Comparison of ENCODE assay signal across 9 mouse cellular contexts in the genomic region with DNA sequence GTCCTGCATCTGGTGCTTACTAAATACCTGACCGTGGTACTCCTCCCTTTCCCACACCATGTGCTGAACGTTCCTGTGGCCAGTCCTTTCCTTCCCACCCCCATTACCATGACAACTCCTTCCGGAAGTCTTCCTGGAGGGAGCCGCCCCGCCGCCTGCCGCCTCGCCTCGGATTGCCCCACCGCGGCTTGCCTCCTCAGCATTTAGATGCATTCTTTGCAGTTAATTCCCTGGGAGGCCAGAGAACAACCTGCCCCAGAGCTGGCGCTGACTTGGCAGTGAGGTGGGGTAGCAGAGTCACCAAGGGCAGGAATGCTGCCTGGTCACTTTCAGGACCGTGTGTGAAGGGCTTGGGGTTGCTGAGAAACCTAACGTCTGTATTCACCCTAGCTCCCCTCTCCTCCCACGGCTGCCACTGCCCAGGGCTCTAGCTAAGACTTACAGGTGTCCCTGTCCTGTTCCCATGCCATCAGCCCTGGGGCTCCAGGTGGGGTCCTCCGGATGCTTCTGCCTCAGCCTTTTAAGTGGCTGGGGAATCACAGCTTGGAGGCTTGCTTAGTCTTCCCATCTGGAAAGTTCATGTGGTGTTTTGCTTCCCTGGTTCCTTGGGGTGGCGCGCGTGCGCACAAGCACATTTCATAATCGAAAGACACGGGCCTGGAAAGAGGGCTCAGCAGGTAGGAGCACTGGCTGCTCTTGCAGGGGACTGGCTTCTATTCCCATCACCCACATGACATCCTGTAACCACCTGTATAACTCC. TPM values are rescaled to one million over a fixed set of nuclear protein-coding genes. Genes with fewer than 3 reads are reported as not detected.
A peak's percentile ranks its signal among the peaks of the same experiment; 100 is the strongest.
DNase-seq lines count a peak whose midpoint lies in the region; ATAC-seq and TF ChIP-seq lines count a peak whose summit lies in the region.
"Had no signal": no experiment of that assay in that cellular context is flagged by ENCODE, and none has a peak within 500 bp of the region (broad histone marks: within the 10 kb centered on the region; RNA-seq: fewer than 3 reads in every experiment).

No protein-coding gene starts in this region.

- peak overlapping the region; percentile 22; the same call in 1 of the 2 replicates for H3K4me3 ChIP-seq in heart, adult 2 months
- H3K4me3 ChIP-seq in hindbrain, embryonic 14.5 days (replicated peaks; ENCODE audit: low read length), result no peak overlapping the region
- H3K4me3 ChIP-seq in limb, embryonic 15.5 days, result 0 out of 2 replicates have a peak overlapping the region, but pooled peaks have one; percentile 9
- H3K4me3 ChIP-seq in stomach, postnatal 0 days (ENCODE audit: low read depth, low read length), result 0 out of 2 replicates have a peak overlapping the region, but pooled peaks have one; percentile 1

- WGBS in heart, adult 2 months, result 20% methylated on average over 22 of the region's 22 CpGs
- 15% methylated on average over 22 of the region's 22 CpGs for WGBS in hindbrain, embryonic 14.5 days
- WGBS in limb, embryonic 15.5 days, result 11% methylated on average over 22 of the region's 22 CpGs
- WGBS in stomach, postnatal 0 days, result 14% methylated on average over 22 of the region's 22 CpGs

- peak in 1 of 2 experiments; percentile 55 for DNase-seq in heart, adult 2 months
- no peak for DNase-seq in heart, postnatal 10 days
- peak; percentile 59 for DNase-seq in embryo, embryonic 10 days (ENCODE audit: low spot score)
- DNase-seq in hindbrain, embryonic 14.5 days (ENCODE audit: low spot score), result no peak
- DNase-seq in stomach, postnatal 0 days (ENCODE audit: low spot score), result peak; percentile 77
- no peak for DNase-seq in right cerebral cortex, postnatal 10 days (ENCODE audit: low spot score in 2 of 2)
- no peak for DNase-seq in layer of hippocampus, adult 11-12 months (ENCODE audit: low spot score)

- H3K27ac ChIP-seq in heart, adult 2 months, result no peak overlapping the region; the same call in 1 of the 2 replicates
- no peak overlapping the region for H3K27ac ChIP-seq in hindbrain, embryonic 14.5 days
- H3K27ac ChIP-seq in limb, embryonic 15.5 days, result 0 out of 2 replicates have a peak overlapping the region, but pooled peaks have one; percentile 1
- peak overlapping the region; percentile 78 for H3K27ac ChIP-seq in stomach, postnatal 0 days (replicated peaks)

- H3K36me3 ChIP-seq in heart, adult 2 months (ENCODE audit: control insufficient read depth, insufficient read depth, low read length), result no peaks in the 10 kb centered on the region
- no peaks in the 10 kb centered on the region for H3K36me3 ChIP-seq in hindbrain, embryonic 14.5 days (replicated peaks; ENCODE audit: control insufficient read depth, insufficient read depth)
- H3K36me3 ChIP-seq in limb, embryonic 15.5 days, result no peaks in the 10 kb centered on the region
- no peaks in the 10 kb centered on the region for H3K36me3 ChIP-seq in stomach, postnatal 0 days (ENCODE audit: control insufficient read depth, insufficient read depth, low read length)

- H3K9me3 ChIP-seq in hindbrain, embryonic 14.5 days (ENCODE audit: control insufficient read depth, low read length), result no peaks in the 10 kb centered on the region
- no peaks in the 10 kb centered on the region for H3K9me3 ChIP-seq in limb, embryonic 15.5 days
- no peaks in the 10 kb centered on the region for H3K9me3 ChIP-seq in stomach, postnatal 0 days (ENCODE audit: control insufficient read depth, low read length)

- TF ChIP-seq EP300 in heart, adult 2 months (IDR thresholded peaks at IDR 0.05; ENCODE audit: insufficient read depth, low read depth, low read length), result no peak
- peak; percentile 28 for TF ChIP-seq EP300 in stomach, postnatal 0 days (optimal IDR thresholded peaks at IDR 0.05)

- no peaks in the 10 kb centered on the region for H3K27me3 ChIP-seq in heart, adult 2 months (ENCODE audit: control insufficient read depth, insufficient read depth, low read length)
- peaks cover 36% of the 10 kb centered on the region for H3K27me3 ChIP-seq in hindbrain, embryonic 14.5 days (ENCODE audit: control insufficient read depth, insufficient read depth, low read length)
- H3K27me3 ChIP-seq in limb, embryonic 15.5 days, result peaks cover 30% of the 10 kb centered on the region
- H3K27me3 ChIP-seq in stomach, postnatal 0 days (ENCODE audit: control insufficient read depth, insufficient read depth, low read length), result no peaks in the 10 kb centered on the region
- H3K27me3 ChIP-seq: Patski had no signal

- peaks cover 5% of the 10 kb centered on the region; the same call in 1 of the 2 replicates for H3K4me1 ChIP-seq in heart, adult 2 months (ENCODE audit: control insufficient read depth, insufficient read depth, low read length)
- H3K4me1 ChIP-seq in hindbrain, embryonic 14.5 days (replicated peaks; ENCODE audit: control insufficient read depth, insufficient read depth, low read length), result 0 out of 2 replicates have a peak, but pooled peaks cover 1% of the 10 kb centered on the region
- peaks cover 33% of the 10 kb centered on the region for H3K4me1 ChIP-seq in limb, embryonic 15.5 days
- peaks cover 6% of the 10 kb centered on the region; the same call in 1 of the 2 replicates for H3K4me1 ChIP-seq in stomach, postnatal 0 days (replicated peaks; ENCODE audit: control insufficient read depth, insufficient read depth)

- ATAC-seq in hindbrain, embryonic 14.5 days (ENCODE audit: low FRiP score), result no peak
- no peak for ATAC-seq in limb, embryonic 15.5 days (ENCODE audit: insufficient number of reproducible peaks, low FRiP score, low TSS enrichment, low read depth)
- peak; percentile 29; the same call in 1 of the 2 replicates for ATAC-seq in stomach, postnatal 0 days (ENCODE audit: low FRiP score, low TSS enrichment)
- ATAC-seq: Patski had no signal

- H3K4me2 ChIP-seq in hindbrain, embryonic 14.5 days (replicated peaks), result 0 out of 2 replicates have a peak overlapping the region, but pooled peaks have one; percentile 12
- peak overlapping the region; percentile 36 for H3K4me2 ChIP-seq in limb, embryonic 15.5 days
- H3K4me2 ChIP-seq in stomach, postnatal 0 days (replicated peaks; ENCODE audit: low read depth), result peak overlapping the region; percentile 41

- H3K79me2 ChIP-seq in heart, adult 2 months (replicated peaks; ENCODE audit: control insufficient read depth, insufficient read depth, low read length), result no peaks in the 10 kb centered on the region

- intact Hi-C loops in heart, adult 2 months (cut with DNase I), result no loop called here
- intact Hi-C loops in heart, postnatal 10 days (cut with DNase I), result no loop called here

- no peak overlapping the region for H3K9ac ChIP-seq in heart, adult 2 months (ENCODE audit: low read depth, low read length)
- H3K9ac ChIP-seq in hindbrain, embryonic 14.5 days, result no peak overlapping the region
- H3K9ac ChIP-seq in limb, embryonic 15.5 days, result no peak overlapping the region
- peak overlapping the region; percentile 41 for H3K9ac ChIP-seq in stomach, postnatal 0 days (ENCODE audit: low read length)

- no peak for TF ChIP-seq CTCF in heart, adult 2 months (IDR thresholded peaks at IDR 0.05)
- TF ChIP-seq CTCF in stomach, postnatal 0 days (IDR thresholded peaks at IDR 0.05; ENCODE audit: low read depth), result peak; percentile 18; the same call in 1 of the 2 replicates

- no peak for TF ChIP-seq POLR2A in heart, adult 2 months (IDR thresholded peaks at IDR 0.05; ENCODE audit: insufficient read depth, low read depth, low read length)

RNA-seq across cellular contexts. Expression of a gene that starts 4.5 kb away (rescaled TPM):
- total RNA-seq in heart, adult 2 months (2021), result 1 to 10 TPM; 2.0 to 2.3 TPM
- polyA plus RNA-seq in heart, adult 2 months (2012; rRNA removed), result 1.4 and 1.9 TPM in 2 replicates
- 1 to 10 TPM in 1 of 2 experiments, under 1 TPM in 1; 0.87 to 8.5 TPM for total RNA-seq in heart, postnatal 10 days (2021)
- 0.09 and 0.16 TPM in 2 replicates for polyA plus RNA-seq in hindbrain, embryonic 14.5 days (2014; fragmentation: Nextera tagmentation; extraction: Ambion mirVana)
- polyA plus RNA-seq in limb, embryonic 15.5 days (2015; fragmentation: Nextera tagmentation; extraction: Ambion mirVana), result 11.8 and 12.6 TPM in 2 replicates
- polyA plus RNA-seq in stomach, postnatal 0 days (2015; fragmentation: Nextera tagmentation; extraction: Ambion mirVana), result 34.0 and 35.3 TPM in 2 replicates

RNA-seq across cellular contexts. Expression of a gene that starts 13.9 kb away (rescaled TPM):
- 1 to 10 TPM; 2.0 to 2.1 TPM for total RNA-seq in heart, adult 2 months (2021)
- 2.3 and 2.4 TPM in 2 replicates for polyA plus RNA-seq in heart, adult 2 months (2012; rRNA removed)
- 1 to 10 TPM; 1.6 to 2.8 TPM for total RNA-seq in heart, postnatal 10 days (2021)
- 12.3 and 14.8 TPM in 2 replicates for polyA plus RNA-seq in hindbrain, embryonic 14.5 days (2014; fragmentation: Nextera tagmentation; extraction: Ambion mirVana)
- 3.7 and 4.0 TPM in 2 replicates for polyA plus RNA-seq in limb, embryonic 15.5 days (2015; fragmentation: Nextera tagmentation; extraction: Ambion mirVana)
- polyA plus RNA-seq in stomach, postnatal 0 days (2015; fragmentation: Nextera tagmentation; extraction: Ambion mirVana), result 4.0 and 4.4 TPM in 2 replicates

RNA-seq across cellular contexts. Expression of a gene that starts 34.3 kb away (rescaled TPM):
- total RNA-seq in heart, adult 2 months (2021), result not detected
- 0.23 TPM in 1 of 2 replicates, not detected in the other for polyA plus RNA-seq in heart, adult 2 months (2012; rRNA removed)
- total RNA-seq in heart, postnatal 10 days (2021), result not detected
- 0.16 TPM in 1 of 2 replicates, not detected in the other for polyA plus RNA-seq in hindbrain, embryonic 14.5 days (2014; fragmentation: Nextera tagmentation; extraction: Ambion mirVana)
- polyA plus RNA-seq in limb, embryonic 15.5 days (2015; fragmentation: Nextera tagmentation; extraction: Ambion mirVana), result 22.7 and 22.9 TPM in 2 replicates
- 29.2 and 34.2 TPM in 2 replicates for polyA plus RNA-seq in stomach, postnatal 0 days (2015; fragmentation: Nextera tagmentation; extraction: Ambion mirVana)

Comparison
In these comparisons a context has a peak if more than half of its experiments do, and no peak if none do; other contexts are left out.
1. DNase-seq: peak in embryo, embryonic 10 days (single experiment) and stomach, postnatal 0 days (single experiment); none in heart, postnatal 10 days (0 of 2), hindbrain, embryonic 14.5 days (single experiment), right cerebral cortex, postnatal 10 days (0 of 2) and layer of hippocampus, adult 11-12 months (single experiment).
2. H3K27ac ChIP-seq: peak in limb, embryonic 15.5 days (single experiment) and stomach, postnatal 0 days (single experiment); none in heart, adult 2 months (single experiment) and hindbrain, embryonic 14.5 days (single experiment).
3. RNA of a gene that starts 34.3 kb away (polyA plus RNA-seq): 29.2 to 34.2 TPM in stomach, postnatal 0 days and 22.7 to 22.9 TPM in limb, embryonic 15.5 days; 0.23 TPM in heart, adult 2 months and 0.16 TPM in hindbrain, embryonic 14.5 days; every median in the first group is over 10 times any median in the second.
4. Peak in every context shown above with its lines, with median percentiles within 50 percentile points of each other: H3K4me2 ChIP-seq.